Mouse (Mus musculus) urinary bladder, postnatal 10 days (tissue): ENCODE data around the gene Tnk1.

Experiments used
- DNase-seq: peaks from one replicate; pipeline ENCODE4 v3.0.0; 2022; ENCODE audit warnings: low spot score

Tnk1 gene

GRCm38 (mm10) chr11:69803328-69803727 is 55.2 kb downstream of the Tnk1 start:
- DNase-seq: no peak

- no peak for DNase-seq
Observed at GRCm38 (mm10) chr11:69802648-69803105, 55.9 kb downstream of the Tnk1 start.

DNA sequence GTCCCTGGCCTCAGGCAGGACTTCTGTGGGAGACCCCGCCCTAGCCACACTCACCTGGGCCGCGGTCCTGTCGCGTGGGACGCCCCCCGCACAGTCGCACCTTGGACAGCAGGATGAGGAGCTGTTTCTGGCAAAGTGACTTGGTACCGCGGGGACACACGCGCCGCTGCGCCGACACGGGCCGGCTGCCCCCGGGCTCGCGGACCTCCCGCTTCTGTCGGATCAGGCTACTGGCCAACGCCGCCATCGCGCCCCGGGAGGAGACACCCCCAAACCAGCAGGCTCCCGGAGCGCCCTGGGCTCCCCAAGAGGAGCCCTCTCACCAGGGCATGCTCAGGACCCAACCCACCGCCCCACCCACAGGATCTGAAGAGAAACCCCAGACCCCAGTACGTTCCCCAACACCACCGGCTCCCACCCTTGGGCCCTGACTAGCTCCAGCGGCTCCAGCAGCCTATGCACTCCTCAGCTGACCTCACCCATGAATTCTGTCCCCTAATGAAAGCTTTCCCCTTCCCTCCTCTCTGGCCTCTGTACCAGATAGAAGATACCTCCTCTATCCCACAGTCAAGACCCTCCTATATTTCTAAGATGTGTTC is 57.1 kb downstream of the Tnk1 start, which contains the start of gene Fgf11:
TSS of gene Fgf11 (minus strand) at position 479 of the 599 bp plus-strand sequence.
- no peak for DNase-seq
